Mouse (Mus musculus) testis, adult 2 months (tissue): ENCODE measurements at regions not wholly inside any gene's neighbourhood (a gene's known extent, or its start where the extent isn't known, plus 50 kb on each side); places are given as distances from the start of the nearest gene placed in this dataset.

Experiments used
- CTCF ChIP-seq: fragments of 200-500 bp; IDR thresholded peaks from 2 replicates; pipeline ENCODE4 v1.5.1; 2012; ENCODE audit warnings: low read depth, mild to moderate bottlenecking, inconsistent platforms, low read length, moderate library complexity; ENCODE audit not compliant: control insufficient read depth, insufficient read depth, insufficient replicate concordance
- POLR2A ChIP-seq: fragments of 200-500 bp; IDR thresholded peaks from 2 replicates; pipeline ENCODE4 v1.6.1; 2012; ENCODE audit warnings: low read depth, mild to moderate bottlenecking, inconsistent platforms, low read length, moderate library complexity; ENCODE audit not compliant: control insufficient read depth

DNA sequence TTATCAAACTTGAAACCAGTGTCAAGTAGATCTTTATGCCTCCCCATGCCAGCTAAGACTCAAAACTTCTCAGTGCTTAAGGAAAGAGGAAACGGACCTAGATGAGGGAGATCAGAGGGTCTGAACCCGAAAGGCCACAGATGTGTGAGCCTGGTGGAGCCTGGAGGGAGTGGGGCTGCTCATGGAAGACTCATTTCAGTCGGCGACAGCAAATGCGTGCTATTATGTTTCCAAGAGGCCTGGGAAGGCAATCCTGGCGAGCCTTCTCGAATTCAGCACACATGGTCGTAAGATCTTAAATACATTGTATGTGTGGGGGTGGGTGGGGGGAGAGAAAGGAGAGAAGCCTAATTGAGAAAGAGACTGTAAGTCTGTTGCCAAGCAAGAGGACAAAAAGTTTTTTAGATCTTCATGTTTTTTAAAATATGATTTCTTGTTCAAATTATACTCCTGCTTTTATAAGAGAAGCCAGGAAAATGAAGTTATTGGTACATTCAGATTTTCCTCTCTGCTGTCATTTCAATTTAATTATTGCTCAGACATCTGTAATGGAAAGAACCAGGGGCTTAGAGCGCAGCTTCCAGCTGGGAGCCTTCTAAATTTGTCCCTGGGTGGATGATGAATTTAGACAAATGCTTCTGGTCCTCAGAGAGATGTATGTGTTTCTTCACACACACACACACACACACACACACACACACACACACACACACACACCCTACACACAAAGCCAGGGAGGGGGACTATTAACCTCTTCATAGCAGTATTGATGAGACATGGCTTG, 153.5 kb upstream of the Gas1 start:
- TF ChIP-seq POLR2A (no peak), CTCF (no peak)
